Mouse (Mus musculus): ENCODE measurements around the gene Sgf29. TPM values are rescaled to one million over a fixed set of nuclear protein-coding genes. Genes with fewer than 3 reads are reported as not detected.

Gene Sgf29
- total RNA-seq (2021) = 10 to 100 TPM; 29.3 to 33.2 TPM
- long read RNA-seq, experiment 1, transcript Sgf29-201 (10 exons, 1,312 nt) = major isoform, 18 of 24 reads
- long read RNA-seq, experiment 1, partial matches to known transcripts = 1 of 24 reads
- long read RNA-seq, experiment 1, other reads (novel, unspliced or antisense) = 5 of 24 reads
- long read RNA-seq, experiment 2, transcript Sgf29-201 (10 exons, 1,312 nt) = major isoform, 21 of 26 reads
- long read RNA-seq, experiment 2, partial matches to known transcripts = 1 of 26 reads
- long read RNA-seq, experiment 2, other reads (novel, unspliced or antisense) = 4 of 26 reads

DNA sequence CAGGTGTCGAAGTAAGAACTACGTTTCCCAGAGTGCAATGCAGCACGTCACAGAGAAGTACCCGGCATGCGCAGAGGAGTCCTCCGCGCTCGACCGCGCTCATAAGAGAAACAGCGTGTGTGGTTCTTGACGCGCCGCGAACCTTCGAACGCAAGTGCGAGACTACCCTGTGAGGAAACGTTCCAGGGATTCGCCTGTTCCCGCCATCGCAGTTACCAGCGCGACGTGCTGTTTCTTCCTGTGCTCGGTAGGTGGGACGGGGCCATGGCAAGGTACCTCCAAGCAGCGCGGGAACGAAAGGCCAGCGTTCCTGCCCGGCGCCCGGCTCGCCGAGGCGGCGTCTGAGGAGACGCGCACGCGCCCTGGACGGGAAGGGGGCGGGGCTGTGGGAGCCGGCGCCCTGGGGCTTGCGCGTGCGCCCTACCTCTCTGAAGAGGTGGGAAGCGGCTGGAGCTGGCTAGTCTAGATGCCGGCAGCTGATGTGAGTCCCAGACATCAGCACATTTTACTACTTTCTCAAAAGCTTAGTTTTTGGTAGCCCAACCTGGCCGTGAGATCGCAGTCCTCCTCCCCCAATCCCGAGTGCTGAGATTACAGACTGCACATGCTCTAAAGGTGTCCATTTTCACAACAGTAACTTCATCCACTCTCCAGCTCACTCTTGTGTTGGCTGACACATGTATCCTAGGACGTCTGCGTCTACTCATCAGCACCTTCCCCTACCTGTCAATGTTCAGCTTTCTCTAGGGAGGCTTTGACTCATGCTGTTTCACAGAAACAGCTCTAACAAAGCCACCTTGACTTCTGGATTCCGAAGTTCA lies at the start of gene Sgf29:
Sgf29 (plus strand) TSS at position 79 of the 821 bp plus-strand sequence.
- DNase-seq = peak; percentile 91
- intact Hi-C loops (cut with DNase I) = no loop called here

DNA sequence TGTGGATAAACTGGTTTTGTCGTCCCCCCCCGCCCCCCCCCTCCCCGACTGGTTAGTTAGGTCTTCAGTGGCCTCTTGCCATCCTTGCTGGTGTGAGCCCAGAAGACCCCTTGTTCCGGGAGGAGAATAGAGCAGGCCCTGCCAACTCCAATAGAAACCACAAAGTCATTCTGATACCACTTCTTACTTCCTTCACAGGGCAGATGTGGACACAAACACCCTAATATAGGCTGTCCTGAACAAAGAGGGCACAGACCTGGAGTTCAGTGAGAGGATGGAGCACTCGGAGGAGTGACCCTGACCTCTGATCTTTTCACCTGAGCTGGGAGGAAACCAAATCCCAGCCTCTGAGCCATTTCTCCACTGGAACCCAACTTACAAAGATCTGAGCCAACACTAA lies 47.2 kb upstream of the Sgf29 start:
- intact Hi-C loops (cut with DNase I) = no loop called here
- no peak for DNase-seq

GRCm38 (mm10) chr7:126602650-126603049 lies 46.5 kb upstream of the Sgf29 start:
- intact Hi-C loops (cut with DNase I) = no loop called here
- DNase-seq = no peak

DNA sequence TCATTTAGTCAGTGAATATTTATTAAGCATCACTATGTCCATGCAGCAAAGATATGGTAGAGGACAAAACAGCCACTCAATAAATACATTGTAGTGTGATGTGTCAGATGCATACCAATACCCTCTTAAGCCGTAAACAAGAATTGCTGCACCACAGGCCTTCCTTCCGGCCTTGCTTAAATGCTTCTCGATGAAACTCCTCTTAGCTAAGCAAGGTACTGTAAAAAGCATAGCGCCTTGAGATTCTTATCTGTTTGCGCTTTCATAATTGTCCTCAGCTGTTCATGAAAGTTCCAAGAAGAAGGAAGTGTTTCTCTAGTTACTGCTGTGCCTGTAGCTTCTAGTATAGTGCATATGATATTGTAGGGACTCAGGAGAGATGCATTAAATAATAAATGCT lies 42.5 kb upstream of the Sgf29 start:
- DNase-seq = no peak
- intact Hi-C loops (cut with DNase I) = no loop called here

DNA sequence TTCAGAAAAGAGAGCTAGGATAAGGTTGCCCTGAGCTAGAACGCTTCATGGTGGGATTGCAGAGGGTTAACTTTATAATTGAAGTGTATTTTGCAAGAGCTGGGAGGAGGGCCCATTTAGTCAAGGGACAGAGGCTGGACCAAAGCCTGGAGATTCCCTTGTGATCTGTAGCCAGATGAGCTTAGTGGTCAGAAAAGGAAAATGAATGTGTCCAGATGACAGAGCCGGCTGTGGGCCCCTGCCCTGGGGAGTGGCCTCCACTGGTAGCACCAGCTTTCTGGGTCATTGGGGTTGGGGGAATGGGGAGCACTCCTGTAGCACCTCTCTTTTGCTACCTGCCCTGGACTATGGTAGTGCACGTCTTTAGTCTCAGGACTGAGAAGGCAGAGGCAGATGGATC lies 42.0 kb upstream of the Sgf29 start:
- DNase-seq = peak; percentile 55 to 70
- intact Hi-C loops (cut with DNase I) = no loop called here

- DNase-seq = no peak
- intact Hi-C loops (cut with DNase I) = no loop called here
Measured at GRCm38 (mm10) chr7:126607796-126608195, 41.3 kb upstream of the Sgf29 start.

GRCm38 (mm10) chr7:126612736-126613135 lies 36.4 kb upstream of the Sgf29 start:
- intact Hi-C loops (cut with DNase I) = no loop called here
- no peak for DNase-seq

- DNase-seq = no peak
- intact Hi-C loops (cut with DNase I) = no loop called here
Measured at GRCm38 (mm10) chr7:126616707-126617106, 32.4 kb upstream of the Sgf29 start.

GRCm38 (mm10) chr7:126619559-126620275 lies 29.4 kb upstream of the Sgf29 start:
- intact Hi-C loops (cut with DNase I) = no loop called here
- DNase-seq = no peak

DNA sequence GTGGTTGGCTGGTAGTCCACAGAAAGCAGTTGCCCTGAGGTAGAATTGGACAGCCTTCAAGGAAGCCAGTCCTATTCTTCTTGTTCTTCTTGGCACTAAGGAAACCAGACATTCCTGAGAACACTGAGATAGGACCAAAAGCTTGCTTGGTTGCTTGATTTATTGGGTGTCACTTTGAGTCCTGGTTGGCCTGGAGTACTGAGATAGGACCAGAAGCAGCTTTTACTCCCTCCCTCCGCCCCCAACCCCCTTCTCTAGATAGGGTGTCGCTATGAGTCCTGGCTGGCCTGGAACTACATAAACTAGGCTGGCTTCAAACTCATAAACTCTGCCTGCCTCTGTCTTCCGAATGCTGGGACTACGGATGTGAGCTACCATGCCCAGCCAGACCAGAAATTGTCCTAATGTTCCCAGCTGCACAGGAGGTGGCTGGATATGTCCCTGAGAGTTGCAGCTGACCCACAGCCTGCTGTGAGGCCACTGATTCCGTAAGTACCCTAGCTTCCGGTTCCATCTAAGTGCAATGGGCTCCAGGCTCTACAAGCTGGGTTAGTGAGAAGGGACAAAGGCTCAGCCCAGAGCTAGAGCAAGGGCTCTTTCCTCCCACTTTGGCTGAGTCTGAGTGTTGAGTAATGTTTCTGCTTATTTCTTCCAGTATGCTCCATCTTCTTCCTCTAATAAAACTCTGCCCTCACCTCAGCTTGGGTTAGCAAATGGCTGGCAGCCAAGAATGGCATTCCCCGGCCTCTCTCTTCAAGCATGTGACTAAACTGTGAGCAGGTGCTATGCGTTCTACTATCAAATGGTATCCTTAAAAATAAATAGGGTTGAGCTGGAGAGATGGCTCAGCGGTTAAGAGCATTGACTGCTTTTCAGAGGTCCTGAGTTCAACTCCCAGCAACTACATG lies 27.4 kb upstream of the Sgf29 start:
- intact Hi-C loops (cut with DNase I) = no loop called here
- DNase-seq = no peak

DNA sequence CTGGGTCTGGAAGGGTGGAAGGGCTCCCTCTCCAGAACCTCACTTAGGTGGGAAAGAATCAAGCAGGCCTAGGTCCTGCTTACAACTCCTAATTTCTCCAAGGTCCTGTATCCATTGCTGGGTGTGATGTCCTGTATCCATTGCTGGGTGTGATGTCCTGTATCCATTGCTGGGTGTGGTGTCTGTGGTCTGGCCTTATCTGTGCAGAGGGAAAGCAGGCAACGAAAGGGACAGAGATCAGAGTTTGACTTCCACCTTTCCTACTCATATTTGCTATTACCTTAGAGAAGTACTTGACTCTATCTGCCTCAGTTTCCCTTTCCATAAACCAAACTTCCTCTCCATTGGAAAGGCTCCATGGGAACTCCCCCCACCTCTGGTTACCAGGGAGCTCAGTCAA lies 25.7 kb upstream of the Sgf29 start:
- no peak for DNase-seq
- intact Hi-C loops (cut with DNase I) = no loop called here

DNA sequence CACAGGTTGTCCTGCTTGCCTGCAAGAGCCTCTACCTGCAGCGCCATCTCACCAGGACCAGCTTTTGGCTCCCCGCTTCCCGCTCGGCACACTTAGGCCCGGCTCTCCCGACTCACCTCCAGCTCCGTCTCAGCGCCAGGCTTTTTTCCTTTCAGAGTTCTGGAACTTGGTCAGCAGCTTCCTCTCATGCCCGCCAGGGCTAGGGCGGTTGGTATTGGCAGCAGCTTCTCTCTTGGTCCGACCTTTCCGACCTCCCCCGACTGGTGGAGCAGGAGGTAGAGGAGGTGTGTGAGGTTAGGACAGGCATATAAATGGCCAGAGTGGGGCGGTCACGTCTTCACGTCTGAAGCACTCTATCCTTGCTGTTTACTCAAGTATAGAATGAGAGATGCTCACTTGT lies 24.3 kb upstream of the Sgf29 start:
- intact Hi-C loops (cut with DNase I) = no loop called here
- no peak for DNase-seq

DNA sequence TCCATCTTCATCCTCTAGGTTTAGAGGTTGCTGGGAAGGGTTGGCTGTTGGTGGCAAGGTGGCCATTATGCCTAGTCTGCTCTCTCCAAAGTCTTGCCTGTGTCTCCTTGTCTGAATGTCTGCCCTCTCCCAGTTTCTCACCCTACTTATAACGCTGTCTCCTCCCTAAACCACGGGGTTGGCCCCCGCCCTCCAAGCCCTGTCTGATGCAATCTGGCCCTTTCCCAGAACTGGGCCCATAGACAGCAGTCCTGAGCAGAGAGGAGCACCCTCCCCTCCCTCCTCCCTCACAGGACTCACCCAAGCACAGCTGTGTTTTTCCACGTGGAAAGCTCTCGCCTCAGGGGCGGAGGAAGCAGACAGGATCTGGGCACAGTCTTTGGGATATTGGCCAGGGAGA lies 23.7 kb upstream of the Sgf29 start:
- peak; percentile 69 to 88 for DNase-seq
- intact Hi-C loops (cut with DNase I) = no loop called here

DNA sequence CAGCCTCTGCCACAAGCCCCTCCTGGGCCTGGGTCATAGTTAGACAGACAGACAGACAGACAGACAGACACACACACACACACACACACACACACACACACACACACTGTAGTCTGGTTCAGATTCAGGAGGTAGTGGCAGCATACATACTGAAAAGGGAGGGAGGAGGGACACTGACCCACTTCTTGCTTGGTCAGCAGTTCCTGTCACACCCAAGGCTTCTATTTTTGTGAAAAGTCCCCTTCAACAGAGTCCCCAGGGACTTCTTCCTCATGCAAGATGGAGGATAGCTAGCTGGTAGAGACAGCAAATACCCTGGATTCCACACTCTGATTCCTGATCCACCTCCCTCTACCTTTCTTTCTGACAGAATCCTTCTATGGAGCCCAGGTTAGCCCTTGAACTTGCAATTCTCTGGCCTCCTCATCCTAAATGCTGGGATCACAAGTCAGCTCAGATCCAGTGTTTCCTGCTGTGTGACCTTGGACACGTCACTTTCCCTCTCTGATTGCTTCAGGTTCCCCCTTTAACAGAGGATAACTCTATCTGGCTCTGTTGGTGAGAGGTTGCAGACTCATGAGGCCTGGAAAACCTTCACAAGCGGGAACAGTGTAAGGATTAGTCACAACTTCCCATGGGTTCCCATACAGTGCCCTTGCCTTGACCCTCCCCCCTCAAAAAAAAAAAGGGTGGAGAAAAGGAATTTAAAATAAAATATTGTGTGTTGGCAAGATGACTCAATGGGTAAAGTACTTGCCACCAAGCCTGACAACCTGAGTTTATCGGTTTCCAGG lies 23.1 kb upstream of the Sgf29 start:
- no peak for DNase-seq
- intact Hi-C loops (cut with DNase I) = no loop called here

DNA sequence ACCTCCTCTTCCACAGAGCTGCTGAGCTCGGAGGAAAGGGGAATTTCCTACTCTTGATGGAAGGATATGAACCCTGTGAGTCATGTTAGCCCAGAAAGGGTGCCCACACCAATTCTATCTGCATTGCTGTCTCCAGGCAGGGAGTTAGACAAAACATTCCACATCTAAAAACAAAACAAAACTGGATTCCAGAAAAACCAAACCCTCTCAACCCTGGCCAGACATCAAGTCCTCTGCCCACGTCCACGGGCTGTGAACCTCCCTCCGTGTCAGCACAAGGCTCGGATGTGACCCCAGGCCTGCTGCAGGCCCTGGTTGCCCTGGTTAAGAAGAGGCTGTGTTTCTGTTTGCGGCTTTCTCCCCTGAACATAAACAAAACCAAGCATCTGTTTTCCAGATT lies 21.0 kb upstream of the Sgf29 start:
- intact Hi-C loops (cut with DNase I) = no loop called here
- no peak for DNase-seq

DNA sequence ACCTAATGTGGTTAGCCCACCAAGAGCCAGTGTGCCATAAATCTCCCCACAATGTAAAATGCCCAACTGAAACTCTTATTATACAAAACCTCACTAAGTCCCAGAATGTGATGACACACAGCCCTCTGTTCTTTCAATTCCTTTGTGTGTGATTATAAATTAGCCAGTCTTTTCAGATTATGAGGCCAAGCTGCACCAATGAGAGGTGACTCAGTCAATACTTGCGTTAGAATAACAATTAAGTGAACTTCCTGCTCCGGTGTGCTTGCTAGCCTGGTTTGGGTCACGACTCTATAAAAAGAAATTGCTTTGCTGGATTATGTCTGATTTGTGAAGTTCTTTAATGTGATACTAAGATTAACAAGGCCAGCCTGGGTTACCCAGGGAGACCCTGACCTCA lies 19.2 kb upstream of the Sgf29 start:
- intact Hi-C loops (cut with DNase I) = no loop called here
- no peak for DNase-seq

DNA sequence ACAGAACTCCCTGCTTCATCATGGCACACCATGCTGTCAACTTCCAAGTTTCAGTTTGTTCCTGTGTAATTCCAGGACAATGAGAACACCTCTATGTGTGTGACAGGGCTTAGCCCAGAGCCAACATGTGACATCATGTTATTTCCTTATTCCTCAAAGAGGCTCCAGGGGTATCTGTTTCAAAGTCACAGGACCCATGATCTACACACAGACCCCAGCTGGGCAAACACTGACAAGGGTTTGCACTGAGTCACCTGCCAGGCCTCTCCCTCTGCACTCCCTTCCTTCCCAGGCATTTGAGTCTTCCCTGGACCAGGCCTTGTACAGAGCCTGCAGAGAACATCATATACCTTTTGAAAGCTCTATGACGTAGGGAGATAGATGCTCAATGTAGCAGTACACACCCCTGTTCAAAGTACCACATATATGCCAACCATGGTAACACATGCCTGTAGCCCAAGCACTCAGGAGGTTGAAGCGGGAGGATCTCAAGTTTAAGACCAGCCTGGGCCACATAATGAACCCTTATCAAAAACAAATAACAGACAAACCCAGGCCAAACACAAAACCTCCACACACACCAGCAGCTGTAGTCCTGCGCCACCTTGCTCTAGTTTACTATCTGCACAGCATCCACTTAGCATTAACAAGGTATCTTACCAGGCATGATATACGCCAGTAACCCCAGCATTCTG lies 18.1 kb upstream of the Sgf29 start, which contains the start of gene Nupr1:
Nupr1 (minus strand) TSS at position 38 of the 695 bp plus-strand sequence.
- DNase-seq = no peak
- intact Hi-C loops (cut with DNase I) = no loop called here

DNA sequence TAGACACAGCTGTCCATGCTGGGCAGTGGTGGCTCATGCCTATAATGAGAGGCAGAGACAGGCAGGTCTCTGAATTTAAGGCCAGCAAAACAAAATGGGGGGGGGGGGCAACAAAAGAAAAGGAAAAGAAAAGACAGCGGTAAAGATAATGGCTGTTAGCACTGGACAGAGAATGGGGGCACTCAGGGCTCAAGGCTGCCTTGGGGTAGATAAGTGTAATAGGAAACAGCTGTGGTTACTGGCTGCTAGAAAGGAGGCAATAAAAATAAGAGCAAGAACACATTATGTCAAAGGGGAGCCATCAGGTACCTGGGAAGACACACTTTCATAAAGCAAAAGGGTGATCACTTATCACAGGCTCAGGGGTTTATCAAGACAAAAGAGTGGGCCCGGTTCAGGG lies 16.6 kb upstream of the Sgf29 start:
- no peak for DNase-seq
- intact Hi-C loops (cut with DNase I) = no loop called here

DNA sequence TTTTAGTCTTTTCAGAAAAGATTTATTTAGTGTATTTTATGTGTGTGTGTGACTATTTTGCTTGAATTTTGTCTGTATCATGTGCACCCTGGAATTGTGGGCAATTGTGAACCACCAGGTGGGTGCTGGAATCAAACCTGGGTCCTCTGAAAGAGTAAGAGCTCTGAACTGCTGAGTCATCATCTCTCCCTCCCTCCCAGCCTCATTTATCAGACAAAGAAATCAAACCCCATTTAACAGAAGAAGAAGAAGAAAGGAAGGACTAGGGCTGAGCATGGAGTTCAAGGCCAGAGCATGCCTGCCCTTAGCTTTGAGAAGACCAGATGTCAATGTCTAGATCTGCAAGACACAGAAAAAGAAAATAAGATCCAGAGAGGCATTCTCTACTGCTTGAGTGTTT lies 13.7 kb upstream of the Sgf29 start:
- intact Hi-C loops (cut with DNase I) = no loop called here

More for the DNA sequence above, 13.7 kb upstream of the Sgf29 start:
- DNase-seq = no peak
